Mouse (Mus musculus) WW6 (cell line): ENCODE data around the gene Plekhn1.

Experiments
- DNase-seq: peaks from one replicate; pipeline ENCODE4 v3.0.0-alpha.2; 2013; ENCODE audit warnings: low read depth, low spot score

The Plekhn1 gene

GRCm38 (mm10) chr4:156215649-156216048 is 19.0 kb downstream of the Plekhn1 start, which contains the start of gene Perm1:
Gene Perm1 (plus strand): TSS chr4:156215868.
- DNase-seq, result no peak

GRCm38 (mm10) chr4:156213134-156213533 is 21.5 kb downstream of the Plekhn1 start:
- no peak for DNase-seq

GRCm38 (mm10) chr4:156209963-156210635 is 24.6 kb downstream of the Plekhn1 start:
- no peak for DNase-seq

GRCm38 (mm10) chr4:156208872-156209271 is 25.8 kb downstream of the Plekhn1 start:
- DNase-seq, result no peak

GRCm38 (mm10) chr4:156203413-156204131 is 31.1 kb downstream of the Plekhn1 start:
- DNase-seq, result no peak

- no peak for DNase-seq
These were observed 31.6 kb downstream of the Plekhn1 start, which contains the start of gene AW011738 for GRCm38 (mm10) chr4:156203001-156203412. Gene AW011738 (plus strand): TSS chr4:156203304.

GRCm38 (mm10) chr4:156202462-156202893 is 32.2 kb downstream of the Plekhn1 start:
- DNase-seq, result no peak

- DNase-seq, result no peak
These were observed 33.8 kb downstream of the Plekhn1 start, which contains the start of gene Isg15 for GRCm38 (mm10) chr4:156200623-156201475. Gene Isg15 (minus strand): TSS chr4:156200818.

- DNase-seq, result no peak
These were observed 36.8 kb downstream of the Plekhn1 start for GRCm38 (mm10) chr4:156197829-156198205.

GRCm38 (mm10) chr4:156197131-156197828 is 37.4 kb downstream of the Plekhn1 start, which contains the start of gene Agrn:
Gene Agrn (minus strand): TSS chr4:156197488.
- no peak for DNase-seq

- DNase-seq, result no peak
These were observed 38.5 kb downstream of the Plekhn1 start for GRCm38 (mm10) chr4:156195927-156196870.

- DNase-seq, result no peak
These were observed 40.3 kb downstream of the Plekhn1 start for GRCm38 (mm10) chr4:156194346-156194745.

GRCm38 (mm10) chr4:156193906-156194305 is 40.8 kb downstream of the Plekhn1 start:
- no peak for DNase-seq

- no peak for DNase-seq
These were observed 41.5 kb downstream of the Plekhn1 start for GRCm38 (mm10) chr4:156193200-156193590.

- DNase-seq, result no peak
These were observed 42.0 kb downstream of the Plekhn1 start for GRCm38 (mm10) chr4:156192421-156193199.

- peak; percentile 75 for DNase-seq
These were observed 45.8 kb downstream of the Plekhn1 start for GRCm38 (mm10) chr4:156188811-156189323.

- DNase-seq, result no peak
These were observed 46.4 kb downstream of the Plekhn1 start for GRCm38 (mm10) chr4:156188162-156188810.
